Mouse (Mus musculus) ES-Bruce4 (cell line): ENCODE measurements at regions not wholly inside any gene's neighbourhood (a gene's known extent, or its start where the extent isn't known, plus 50 kb on each side); places are given as distances from the start of the nearest gene placed in this dataset.

ENCODE experiments used
- CTCF ChIP-seq: IDR thresholded peaks from one replicate; pipeline ENCODE4 v1.8.1; 2011; ENCODE audit warnings: low read depth, low read length
- EP300 ChIP-seq: IDR thresholded peaks from 2 replicates; pipeline ENCODE4 v1.6.1; 2011; ENCODE audit warnings: low read depth, low read length; ENCODE audit not compliant: insufficient read depth
- POLR2A ChIP-seq: IDR thresholded peaks from one replicate; pipeline ENCODE4 v1.8.1; 2011; ENCODE audit warnings: low read length; ENCODE audit not compliant: insufficient read depth

DNA sequence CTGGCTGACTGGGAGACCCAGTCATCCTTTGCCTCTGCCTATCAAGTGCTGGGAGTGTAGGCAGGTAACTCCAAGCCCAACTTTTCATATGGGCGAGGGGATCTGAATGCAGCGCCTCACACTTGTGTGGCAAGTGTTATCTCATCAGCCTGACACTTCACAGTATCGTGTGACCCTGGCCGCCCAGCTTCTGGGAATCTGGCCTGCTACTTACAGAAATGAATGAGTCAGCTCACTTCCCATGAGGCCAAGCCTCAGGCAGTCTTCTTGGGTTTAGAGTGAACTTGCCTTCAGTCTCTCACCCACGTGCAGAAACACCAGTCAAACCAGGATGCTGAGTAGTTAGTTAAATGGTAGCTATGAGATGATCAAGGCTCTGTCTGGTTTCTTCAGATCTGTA is 156.5 kb downstream of the En1 start:
- TF ChIP-seq CTCF, result no peak
- TF ChIP-seq POLR2A, result no peak
- no peak for TF ChIP-seq EP300
